Mouse (Mus musculus) heart, postnatal 0 days (tissue): ENCODE measurements around the gene Adgb. TPM values are rescaled to one million over a fixed set of nuclear protein-coding genes. Genes with fewer than 3 reads are reported as not detected.

Source experiments
- ATAC-seq: fragments of 200-750 bp; cut with Nextera tagmentation; 2 replicates; pipeline ENCODE4 v1.8.0; 2017; ENCODE audit warnings: low read depth, moderate number of reproducible peaks, moderate library complexity; ENCODE audit not compliant: insufficient read depth
- DNase-seq: peaks from one replicate; pipeline ENCODE4 v3.0.0-alpha.2; 2016; ENCODE audit warnings: low spot score
- H3K27ac ChIP-seq: fragments of 300-500 bp; sonication (generic); 2 replicates; pipeline ENCODE4 v1.5.1; 2014; ENCODE audit warnings: low read depth, mild to moderate bottlenecking
- H3K27me3 ChIP-seq: fragments of 300-500 bp; sonication (generic); 2 replicates; pipeline ENCODE4 v1.6.1; 2014; ENCODE audit warnings: low read length, mixed read lengths; ENCODE audit not compliant: control insufficient read depth, insufficient read depth
- H3K36me3 ChIP-seq: fragments of 300-500 bp; sonication (generic); replicated peaks from 2 replicates; pipeline ENCODE4 v1.6.1; 2014; ENCODE audit warnings: low read length, mixed read lengths; ENCODE audit not compliant: control insufficient read depth, insufficient read depth
- H3K4me1 ChIP-seq: fragments of 300-500 bp; sonication (generic); 2 replicates; pipeline ENCODE4 v1.6.1; 2014; ENCODE audit warnings: antibody characterized with exemption; ENCODE audit not compliant: control insufficient read depth, insufficient read depth
- H3K4me2 ChIP-seq: fragments of 300-500 bp; sonication (generic); 2 replicates; pipeline ENCODE4 v1.6.1; 2014; ENCODE audit warnings: low read depth, mild to moderate bottlenecking, low read length, moderate library complexity
- H3K4me3 ChIP-seq: fragments of 300-500 bp; sonication (generic); 2 replicates; pipeline ENCODE4 v1.5.1; 2014; ENCODE audit warnings: low read depth, low read length
- H3K9ac ChIP-seq: fragments of 300-500 bp; sonication (generic); replicated peaks from 2 replicates; pipeline ENCODE4 v1.6.1; 2014; ENCODE audit warnings: low read depth, low read length, mixed read lengths
- H3K9me3 ChIP-seq: fragments of 300-500 bp; sonication (generic); replicated peaks from 2 replicates; pipeline ENCODE4 v1.6.1; 2016; ENCODE audit warnings: low read length; ENCODE audit not compliant: control insufficient read depth
- CTCF ChIP-seq: IDR thresholded peaks from 2 replicates; pipeline ENCODE4 v1.5.1; 2016; ENCODE audit warnings: antibody characterized with exemption, control low read depth, low read depth
- EP300 ChIP-seq: IDR thresholded peaks from 2 replicates; pipeline ENCODE4 v1.6.1; 2016; ENCODE audit warnings: antibody characterized with exemption, low read depth
- WGBS: fragments of 180-500 bp; shearing (Covaris S2); extraction: QIAGEN DNeasy Blood & Tissue Kit; methylation state at CpG from one replicate; pipeline ENCODE4 v1.1.7; 2014; 5-methylcytosine and 5-hydroxymethylcytosine counted together
- polyA plus RNA-seq: library from polyadenylated mRNA; unstranded; fragments of >200 nt; fragmentation: Nextera tagmentation; extraction: Ambion mirVana; gene quantifications from 2 replicates; pipeline ENCODE4 v1.2.1, GENCODE M21; 2015
- total RNA-seq: library from RNA; depleted of rRNA; stranded (reverse); fragments of >200 nt; gene quantifications from 2 replicates; pipeline ENCODE4 v1.2.3, GENCODE M21; 2014; ENCODE audit warnings: low replicate concordance

Gene Adgb
- total and polyA plus RNA-seq, 2 experiments from 2014 or later, result 0.07 TPM; not detected in 1

GRCm38 (mm10) chr10:10352184-10352583 is 119.9 kb downstream of the Adgb start:
- 68% methylated on average over 3 of the region's 3 CpGs for WGBS

GRCm38 (mm10) chr10:10350550-10350949 is 121.6 kb downstream of the Adgb start:
- ATAC-seq (no peak), DNase-seq (no peak)
- Histone ChIP-seq H3K4me3 (no peak overlapping the region), H3K36me3 (no peaks in the 10 kb centered on the region), H3K9ac (no peak overlapping the region), H3K4me2 (no peak overlapping the region), H3K27me3 (no peaks in the 10 kb centered on the region), H3K27ac (no peak overlapping the region), H3K4me1 (no peaks in the 10 kb centered on the region), H3K9me3 (no peaks in the 10 kb centered on the region)
- TF ChIP-seq CTCF, result no peak
- TF ChIP-seq EP300, result no peak
- 81% methylated on average over 3 of the region's 3 CpGs for WGBS

More at GRCm38 (mm10) chr10:10352184-10352583, 119.9 kb downstream of the Adgb start:
- no peaks in the 10 kb centered on the region for H3K4me1 ChIP-seq
- no peaks in the 10 kb centered on the region for H3K36me3 ChIP-seq
- no peak overlapping the region for H3K27ac ChIP-seq
- H3K9me3 ChIP-seq, result no peaks in the 10 kb centered on the region
- H3K27me3 ChIP-seq, result no peaks in the 10 kb centered on the region
- no peak for TF ChIP-seq CTCF
- no peak for TF ChIP-seq EP300
- DNase-seq (no peak), ATAC-seq (no peak)
- no peak overlapping the region for H3K4me2 ChIP-seq
- H3K9ac ChIP-seq, result no peak overlapping the region
- no peak overlapping the region for H3K4me3 ChIP-seq

DNA sequence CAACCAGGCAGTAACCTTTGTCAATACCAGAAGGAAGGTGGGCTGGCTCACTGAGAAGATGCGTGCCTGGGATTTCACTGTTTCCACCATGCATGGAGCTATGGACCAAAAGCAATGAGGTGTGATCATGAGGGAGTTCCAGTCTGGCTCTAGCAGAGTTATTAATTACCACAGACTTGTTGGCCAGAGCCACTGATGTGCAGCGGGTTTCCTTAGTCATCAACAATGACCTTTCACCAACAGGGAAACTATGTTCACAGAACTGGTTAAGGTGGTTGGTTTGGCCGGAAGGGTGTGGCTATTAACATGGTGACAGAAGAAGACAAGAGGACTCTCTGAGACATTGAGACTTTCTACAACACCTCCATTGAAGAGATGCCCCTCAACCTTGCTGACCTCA is 128.2 kb downstream of the Adgb start:
- H3K4me2 ChIP-seq, result no peak overlapping the region
- H3K27ac ChIP-seq, result no peak overlapping the region
- no peak for TF ChIP-seq CTCF
- H3K9me3 ChIP-seq, result no peaks in the 10 kb centered on the region
- no peak overlapping the region for H3K9ac ChIP-seq
- no peaks in the 10 kb centered on the region for H3K27me3 ChIP-seq
- ATAC-seq, result no peak
- H3K4me3 ChIP-seq, result no peak overlapping the region
- no peaks in the 10 kb centered on the region for H3K4me1 ChIP-seq
- no peaks in the 10 kb centered on the region for H3K36me3 ChIP-seq
- 85% methylated on average over 3 of the region's 3 CpGs for WGBS
- DNase-seq, result no peak

DNA sequence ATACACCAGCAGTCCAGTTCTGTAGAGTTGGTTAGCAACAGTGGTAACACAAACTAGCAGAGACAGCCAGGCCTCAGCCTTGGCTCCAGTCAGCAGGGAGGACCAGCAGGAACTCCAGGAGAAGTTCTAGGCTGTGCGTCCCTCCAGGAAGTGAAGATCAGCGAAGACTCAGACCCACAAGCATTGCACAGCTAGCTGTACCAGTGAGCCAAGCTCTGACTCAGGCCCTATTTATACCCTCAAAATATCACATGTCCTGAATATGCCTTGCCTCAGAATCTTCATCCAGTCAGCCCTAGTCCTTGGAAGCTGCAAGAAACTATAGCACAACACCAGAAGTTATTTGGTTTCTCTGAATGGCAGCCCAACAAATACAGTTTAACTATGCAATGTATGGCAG is 146.6 kb downstream of the Adgb start:
- Histone ChIP-seq H3K36me3 (no peaks in the 10 kb centered on the region), H3K9me3 (no peaks in the 10 kb centered on the region), H3K4me1 (no peaks in the 10 kb centered on the region), H3K4me2 (no peak overlapping the region), H3K27me3 (no peaks in the 10 kb centered on the region), H3K9ac (no peak overlapping the region), H3K27ac (no peak overlapping the region), H3K4me3 (no peak overlapping the region)
- DNase-seq, result no peak
- no peak for TF ChIP-seq CTCF
- no peak for TF ChIP-seq EP300
- no peak for ATAC-seq
- WGBS, result 37% methylated on average over 2 of the region's 2 CpGs

DNA sequence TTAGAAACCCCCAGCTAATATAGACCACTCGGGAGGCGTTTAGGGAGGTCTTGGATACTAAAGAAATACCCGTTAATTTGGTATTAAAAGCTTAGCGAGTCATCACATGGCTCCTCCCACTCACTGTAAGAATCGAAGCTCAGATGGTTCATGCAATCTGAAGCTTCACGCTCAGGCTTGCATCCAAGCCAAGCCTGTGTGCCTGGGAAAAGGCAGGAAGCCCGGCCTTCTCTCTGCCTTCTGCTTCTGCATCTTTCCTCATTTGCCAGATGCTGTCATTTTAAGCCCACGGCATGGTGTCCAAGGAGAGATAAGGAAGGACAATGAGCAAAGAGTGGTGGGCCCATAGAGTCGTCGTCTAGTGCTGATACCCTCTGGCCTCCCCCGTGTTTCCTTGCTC is 149.2 kb downstream of the Adgb start:
- no peak for TF ChIP-seq EP300
- no peak overlapping the region for H3K27ac ChIP-seq
- H3K4me1 ChIP-seq, result no peaks in the 10 kb centered on the region
- H3K9me3 ChIP-seq, result no peaks in the 10 kb centered on the region
- H3K4me2 ChIP-seq, result no peak overlapping the region
- 49% methylated on average over 11 of the region's 11 CpGs for WGBS
- H3K4me3 ChIP-seq, result no peak overlapping the region
- no peaks in the 10 kb centered on the region for H3K27me3 ChIP-seq
- H3K9ac ChIP-seq, result no peak overlapping the region
- ATAC-seq (no peak), DNase-seq (no peak)
- H3K36me3 ChIP-seq, result no peaks in the 10 kb centered on the region

DNA sequence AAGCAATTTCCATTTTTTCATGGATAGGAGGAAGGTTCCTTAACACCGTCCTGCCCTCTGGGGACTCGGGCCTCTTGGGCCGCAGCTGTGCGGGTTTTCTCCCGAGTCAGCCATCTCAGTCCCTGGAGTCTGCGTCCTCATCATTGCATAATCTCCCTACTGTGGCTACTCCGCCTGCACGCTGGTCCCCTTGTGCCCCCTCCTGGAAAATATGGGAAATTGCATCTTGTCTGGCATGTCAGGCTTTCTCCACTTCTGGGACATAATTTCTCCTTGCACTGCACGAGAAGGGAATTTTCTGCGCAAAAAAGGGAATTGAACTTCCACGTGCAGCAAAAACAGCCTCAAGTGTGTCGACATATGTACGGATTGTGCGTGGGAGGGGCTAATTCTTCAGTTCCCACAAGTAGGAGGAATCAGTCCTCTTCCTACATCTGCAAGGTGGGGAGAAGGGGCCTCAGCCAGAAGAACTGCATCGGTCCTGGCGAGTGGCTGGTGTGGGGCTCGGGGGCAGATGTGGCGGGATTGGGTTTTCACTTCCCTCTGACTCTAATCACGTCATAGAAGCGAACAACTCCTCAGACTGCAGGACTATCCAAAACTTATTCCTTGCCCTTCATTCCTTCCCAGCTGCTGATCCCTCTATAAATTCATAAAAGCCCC is 150.9 kb downstream of the Adgb start:
- no peaks in the 10 kb centered on the region for H3K36me3 ChIP-seq
- no peak overlapping the region for H3K27ac ChIP-seq
- H3K4me3 ChIP-seq, result no peak overlapping the region
- WGBS, result 6% methylated on average over 20 of the region's 20 CpGs
- H3K9ac ChIP-seq, result no peak overlapping the region
- H3K27me3 ChIP-seq, result no peaks in the 10 kb centered on the region
- ATAC-seq (peak; percentile 88), DNase-seq (peak; percentile 86)
- H3K9me3 ChIP-seq, result no peaks in the 10 kb centered on the region
- TF ChIP-seq EP300, result no peak
- TF ChIP-seq CTCF, result peak; percentile 91
- peak overlapping the region; percentile 45 for H3K4me2 ChIP-seq
- no peaks in the 10 kb centered on the region for H3K4me1 ChIP-seq
